Mouse (Mus musculus) midbrain, embryonic 15.5 days (tissue): ENCODE data around the gene Prkcz. TPM values are rescaled to one million over a fixed set of nuclear protein-coding genes. Genes with fewer than 3 reads are reported as not detected.

Experiments used
- ATAC-seq: fragments of 200-750 bp; cut with Nextera tagmentation; replicated peaks from 2 replicates; pipeline ENCODE4 v1.8.0; 2017; ENCODE audit warnings: moderate TSS enrichment
- H3K27ac ChIP-seq: fragments of 300-500 bp; sonication (generic); 2 replicates; pipeline ENCODE4 v1.5.1; 2015; ENCODE audit warnings: mild to moderate bottlenecking, inconsistent platforms
- H3K27me3 ChIP-seq: fragments of 300-500 bp; sonication (generic); replicated peaks from 2 replicates; pipeline ENCODE4 v1.6.1; 2015; ENCODE audit warnings: inconsistent platforms
- H3K36me3 ChIP-seq: fragments of 300-500 bp; sonication (generic); replicated peaks from 2 replicates; pipeline ENCODE4 v1.6.1; 2015; ENCODE audit warnings: inconsistent platforms
- H3K4me1 ChIP-seq: fragments of 300-500 bp; sonication (generic); 2 replicates; pipeline ENCODE4 v1.6.1; 2015; ENCODE audit warnings: inconsistent platforms
- H3K4me2 ChIP-seq: fragments of 300-500 bp; sonication (generic); 2 replicates; pipeline ENCODE4 v1.6.1; 2015; ENCODE audit warnings: inconsistent platforms, mild to moderate bottlenecking, moderate library complexity
- H3K4me3 ChIP-seq: fragments of 300-500 bp; sonication (generic); 2 replicates; pipeline ENCODE4 v1.5.1; 2015; ENCODE audit warnings: mild to moderate bottlenecking, inconsistent platforms
- H3K9ac ChIP-seq: fragments of 300-500 bp; sonication (generic); 2 replicates; pipeline ENCODE4 v1.6.1; 2015; ENCODE audit warnings: mild to moderate bottlenecking, inconsistent platforms
- H3K9me3 ChIP-seq: fragments of 300-500 bp; sonication (generic); 2 replicates; pipeline ENCODE4 v1.6.1; 2016; ENCODE audit warnings: inconsistent platforms
- WGBS: fragments of 180-500 bp; shearing (Covaris S2); methylation state at CpG from one replicate; pipeline ENCODE4 v1.1.7; 2015; ENCODE audit warnings: mixed read lengths; 5-methylcytosine and 5-hydroxymethylcytosine counted together
- polyA plus RNA-seq: library from polyadenylated mRNA; unstranded; fragments of >200 nt; fragmentation: Nextera tagmentation; extraction: Ambion mirVana; gene quantifications from 2 replicates; pipeline ENCODE4 v1.2.1, GENCODE M21; 2015

Prkcz gene
- polyA plus RNA-seq, 1 experiment from 2014 or later: 95.6 TPM

GRCm38 (mm10) chr4:155245770-155246492 is 115.2 kb downstream of the Prkcz start:
- Histone ChIP-seq H3K4me1 (peaks cover 11% of the 10 kb centered on the region), H3K4me2 (no peak overlapping the region), H3K27ac (no peak overlapping the region), H3K9ac (no peak overlapping the region), H3K4me3 (no peak overlapping the region), H3K36me3 (no peaks in the 10 kb centered on the region), H3K9me3 (no peaks in the 10 kb centered on the region), H3K27me3 (no peaks in the 10 kb centered on the region)
- ATAC-seq: no peak
- 70% methylated on average over 6 of the region's 6 CpGs for WGBS

GRCm38 (mm10) chr4:155243233-155243632 is 117.9 kb downstream of the Prkcz start:
- ATAC-seq: no peak
- H3K27me3 ChIP-seq: no peaks in the 10 kb centered on the region
- H3K9me3 ChIP-seq: no peaks in the 10 kb centered on the region
- no peak overlapping the region for H3K27ac ChIP-seq
- H3K4me2 ChIP-seq: no peak overlapping the region
- no peaks in the 10 kb centered on the region for H3K4me1 ChIP-seq
- 89% methylated on average over 12 of the region's 12 CpGs for WGBS
- no peaks in the 10 kb centered on the region for H3K36me3 ChIP-seq
- H3K9ac ChIP-seq: no peak overlapping the region
- no peak overlapping the region for H3K4me3 ChIP-seq

DNA sequence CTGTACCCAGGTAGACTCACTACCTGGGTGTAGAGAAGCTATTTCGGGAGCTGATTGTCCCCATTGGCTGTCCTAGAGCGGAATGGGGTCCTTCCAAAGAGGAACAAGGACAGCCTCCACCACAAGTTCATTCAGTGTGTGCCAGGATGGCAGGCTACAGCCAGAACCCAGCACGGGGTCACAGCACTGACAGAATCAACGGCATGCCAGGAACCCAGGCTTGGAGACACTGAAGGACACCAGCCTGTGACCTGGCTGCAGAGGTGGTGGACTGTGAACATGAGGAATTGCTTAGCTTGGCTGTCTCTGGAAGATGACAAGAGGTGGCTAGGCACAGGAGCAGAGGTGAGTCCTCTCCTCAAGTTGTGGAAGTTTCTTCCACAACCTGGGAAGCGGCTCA is 118.9 kb downstream of the Prkcz start:
- Histone ChIP-seq H3K27me3 (no peaks in the 10 kb centered on the region), H3K27ac (no peak overlapping the region), H3K9ac (no peak overlapping the region), H3K36me3 (no peaks in the 10 kb centered on the region), H3K4me2 (no peak overlapping the region), H3K9me3 (no peaks in the 10 kb centered on the region), H3K4me3 (no peak overlapping the region), H3K4me1 (no peaks in the 10 kb centered on the region)
- WGBS: 92% methylated on average over 5 of the region's 5 CpGs
- ATAC-seq: no peak

GRCm38 (mm10) chr4:155241789-155242188 is 119.4 kb downstream of the Prkcz start:
- H3K4me1 ChIP-seq: no peaks in the 10 kb centered on the region
- H3K36me3 ChIP-seq: no peaks in the 10 kb centered on the region
- H3K4me3 ChIP-seq: no peak overlapping the region
- 83% methylated on average over 9 of the region's 9 CpGs for WGBS
- H3K27me3 ChIP-seq: no peaks in the 10 kb centered on the region
- no peak overlapping the region for H3K9ac ChIP-seq
- ATAC-seq: no peak
- H3K9me3 ChIP-seq: no peaks in the 10 kb centered on the region
- H3K4me2 ChIP-seq: no peak overlapping the region
- H3K27ac ChIP-seq: no peak overlapping the region

- Histone ChIP-seq H3K4me3 (no peak overlapping the region), H3K9ac (no peak overlapping the region), H3K36me3 (no peaks in the 10 kb centered on the region), H3K27ac (no peak overlapping the region), H3K9me3 (no peaks in the 10 kb centered on the region), H3K4me1 (peaks cover 21% of the 10 kb centered on the region), H3K4me2 (no peak overlapping the region), H3K27me3 (no peaks in the 10 kb centered on the region)
- WGBS: 58% methylated on average over 6 of the region's 6 CpGs
- ATAC-seq: no peak
These were observed 121.7 kb downstream of the Prkcz start for GRCm38 (mm10) chr4:155239494-155239893.

GRCm38 (mm10) chr4:155238276-155238675 is 122.9 kb downstream of the Prkcz start:
- Histone ChIP-seq H3K36me3 (no peaks in the 10 kb centered on the region), H3K4me2 (no peak overlapping the region), H3K9ac (no peak overlapping the region), H3K27ac (no peak overlapping the region), H3K4me1 (peaks cover 32% of the 10 kb centered on the region), H3K9me3 (no peaks in the 10 kb centered on the region), H3K27me3 (no peaks in the 10 kb centered on the region), H3K4me3 (no peak overlapping the region)
- no peak for ATAC-seq
- WGBS: 80% methylated on average over 5 of the region's 5 CpGs

GRCm38 (mm10) chr4:155236737-155237385 is 124.3 kb downstream of the Prkcz start:
- no peak for ATAC-seq
- 71% methylated on average over 12 of the region's 12 CpGs for WGBS

DNA sequence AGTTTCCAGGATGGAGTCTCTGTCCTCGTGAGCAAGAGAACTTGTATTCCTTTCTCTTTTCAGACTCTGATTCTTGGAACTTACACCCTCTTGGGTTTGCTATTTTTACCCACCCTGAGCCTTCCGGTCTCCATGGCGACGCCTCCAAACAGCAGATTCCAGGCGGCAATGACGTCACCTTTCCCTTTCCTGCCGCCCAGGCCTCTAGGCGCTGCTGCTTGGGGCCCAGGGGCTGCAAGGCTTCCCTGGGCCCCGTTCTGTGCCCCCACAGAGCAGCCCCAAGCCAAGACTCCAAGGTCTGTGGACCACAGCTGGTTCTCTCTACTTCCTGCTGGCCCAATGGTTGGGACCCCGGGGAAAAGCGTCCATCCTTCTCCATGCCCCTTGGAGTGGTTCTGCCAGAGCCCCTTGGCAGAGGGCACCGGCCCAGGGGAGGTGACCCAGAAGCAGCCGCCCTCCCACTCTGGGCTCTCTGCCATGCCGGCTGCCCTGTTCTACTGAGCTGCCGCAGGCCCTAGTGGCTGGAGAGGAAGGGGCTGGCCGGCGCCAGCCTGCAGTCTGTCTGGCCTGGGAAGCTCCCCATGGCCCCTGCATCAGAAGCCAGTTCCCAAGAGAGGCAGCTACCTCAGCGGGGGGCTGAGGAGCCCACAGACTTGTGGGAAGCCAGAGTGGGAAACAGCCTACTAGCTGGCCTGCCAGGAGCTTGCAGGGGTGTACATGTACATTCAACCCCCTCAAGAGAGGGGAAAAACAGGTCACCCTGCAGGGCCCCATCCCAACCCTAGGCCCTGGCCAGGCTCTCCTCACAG is 125.6 kb downstream of the Prkcz start:
- peak overlapping the region; percentile 39 for H3K9ac ChIP-seq
- peak; percentile 86 for ATAC-seq
- H3K27me3 ChIP-seq: no peaks in the 10 kb centered on the region
- H3K27ac ChIP-seq: peak overlapping the region; percentile 88
- peak overlapping the region; percentile 40 for H3K4me2 ChIP-seq
- H3K4me3 ChIP-seq: no peak overlapping the region
- H3K36me3 ChIP-seq: no peaks in the 10 kb centered on the region
- no peaks in the 10 kb centered on the region for H3K9me3 ChIP-seq
- 17% methylated on average over 18 of the region's 18 CpGs for WGBS
- peaks cover 32% of the 10 kb centered on the region for H3K4me1 ChIP-seq

More at GRCm38 (mm10) chr4:155236737-155237385, 124.3 kb downstream of the Prkcz start:
- Histone ChIP-seq H3K4me1 (peaks cover 32% of the 10 kb centered on the region), H3K36me3 (no peaks in the 10 kb centered on the region), H3K27ac (0 out of 2 replicates have a peak overlapping the region, but pooled peaks have one; percentile 88), H3K4me3 (no peak overlapping the region), H3K9ac (no peak overlapping the region), H3K4me2 (no peak overlapping the region), H3K27me3 (no peaks in the 10 kb centered on the region), H3K9me3 (no peaks in the 10 kb centered on the region)

DNA sequence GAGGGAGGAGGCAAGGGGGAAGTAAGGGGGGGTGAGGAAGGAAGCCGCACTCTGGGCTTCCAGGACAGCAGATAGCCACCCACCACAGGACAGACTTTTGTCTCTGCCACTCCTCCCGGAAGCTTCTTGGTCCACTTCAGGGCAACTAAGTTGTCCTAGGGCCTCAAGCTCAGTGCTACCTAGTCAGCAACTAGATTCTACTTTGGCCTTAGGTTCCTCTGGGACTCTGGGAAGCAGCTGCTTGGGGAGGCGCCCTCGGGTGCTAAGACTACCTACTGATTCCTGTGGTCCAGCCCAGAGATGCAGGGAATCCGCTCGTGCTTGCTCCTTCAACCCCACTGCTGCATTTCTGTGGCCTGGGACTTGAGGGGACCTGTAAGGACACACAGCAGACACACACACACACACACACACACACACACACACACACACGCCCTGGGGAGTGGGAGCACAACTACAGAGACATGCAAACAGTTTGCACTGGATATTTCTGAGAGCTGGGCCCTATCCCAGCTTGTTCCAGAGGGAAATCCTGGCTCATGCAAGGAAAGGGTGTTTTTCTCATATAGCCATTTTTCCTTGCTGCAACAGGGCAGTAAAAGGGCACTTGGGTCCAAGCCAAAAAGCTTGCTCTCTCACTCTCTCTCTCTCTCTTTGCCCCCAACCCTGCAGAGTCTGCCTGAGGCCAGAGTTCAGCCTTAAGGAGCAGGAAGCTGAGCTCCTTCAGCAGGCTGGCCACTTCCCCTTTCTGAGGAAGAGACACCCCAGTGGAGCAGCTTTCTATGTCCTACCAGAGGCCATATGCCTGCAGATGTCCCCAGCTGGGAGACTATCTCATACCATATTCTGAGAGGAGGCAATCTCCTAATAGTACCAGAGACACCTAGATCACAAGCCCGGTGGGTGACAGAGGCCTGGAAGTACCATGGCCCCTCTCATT is 126.5 kb downstream of the Prkcz start:
- H3K4me2 ChIP-seq: peak overlapping the region; percentile 40
- H3K27ac ChIP-seq: peak overlapping the region; percentile 88
- H3K27me3 ChIP-seq: no peaks in the 10 kb centered on the region
- H3K9me3 ChIP-seq: no peaks in the 10 kb centered on the region
- no peak overlapping the region for H3K4me3 ChIP-seq
- no peak overlapping the region; the same call in 1 of the 2 replicates for H3K9ac ChIP-seq
- 69% methylated on average over 8 of the region's 8 CpGs for WGBS
- H3K4me1 ChIP-seq: peaks cover 32% of the 10 kb centered on the region
- no peaks in the 10 kb centered on the region for H3K36me3 ChIP-seq
- peak; percentile 18; the same call in 1 of the 2 replicates for ATAC-seq

GRCm38 (mm10) chr4:155233878-155234277 is 127.3 kb downstream of the Prkcz start:
- ATAC-seq: 0 out of 2 replicates have a peak, but pooled peaks have one; percentile 37
- Histone ChIP-seq H3K27me3 (no peaks in the 10 kb centered on the region), H3K4me1 (peaks cover 32% of the 10 kb centered on the region), H3K36me3 (no peaks in the 10 kb centered on the region), H3K9ac (no peak overlapping the region), H3K4me2 (no peak overlapping the region), H3K9me3 (no peaks in the 10 kb centered on the region), H3K4me3 (no peak overlapping the region), H3K27ac (peak overlapping the region; percentile 88)
- WGBS: 30% methylated on average over 10 of the region's 10 CpGs

DNA sequence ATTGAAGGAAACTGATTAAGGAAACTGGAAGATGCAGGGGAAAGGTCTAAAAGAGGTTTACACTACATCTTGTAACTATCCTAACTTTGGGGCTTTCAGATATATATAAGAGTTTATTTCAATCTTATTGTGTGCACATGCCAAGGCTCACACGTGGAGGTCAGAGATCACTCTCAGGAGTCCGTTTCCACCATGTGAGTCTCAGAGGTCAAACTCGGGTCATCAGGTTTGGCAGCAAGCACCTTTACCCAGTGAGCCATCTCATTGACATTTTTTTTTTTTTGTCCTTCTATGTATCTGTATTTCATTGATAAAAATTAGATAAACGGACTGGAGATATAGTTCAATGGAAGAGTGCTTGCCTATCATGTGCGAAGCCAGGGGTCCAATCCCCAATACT is 132.7 kb downstream of the Prkcz start:
- Histone ChIP-seq H3K4me1 (peaks cover 4% of the 10 kb centered on the region; the same call in 1 of the 2 replicates), H3K4me2 (no peak overlapping the region)
- 86% methylated on average over 5 of the region's 5 CpGs for whole genome bisulfite sequencing

More for the DNA sequence above, 132.7 kb downstream of the Prkcz start:
- no peaks in the 10 kb centered on the region for H3K36me3 ChIP-seq
- H3K9ac ChIP-seq: no peak overlapping the region
- ATAC-seq: no peak
- no peak overlapping the region for H3K27ac ChIP-seq
- no peaks in the 10 kb centered on the region for H3K9me3 ChIP-seq
- H3K27me3 ChIP-seq: no peaks in the 10 kb centered on the region
- H3K4me3 ChIP-seq: no peak overlapping the region
